Comparison of ENCODE assay signal across 7 mouse cellular contexts in the genomic region with DNA sequence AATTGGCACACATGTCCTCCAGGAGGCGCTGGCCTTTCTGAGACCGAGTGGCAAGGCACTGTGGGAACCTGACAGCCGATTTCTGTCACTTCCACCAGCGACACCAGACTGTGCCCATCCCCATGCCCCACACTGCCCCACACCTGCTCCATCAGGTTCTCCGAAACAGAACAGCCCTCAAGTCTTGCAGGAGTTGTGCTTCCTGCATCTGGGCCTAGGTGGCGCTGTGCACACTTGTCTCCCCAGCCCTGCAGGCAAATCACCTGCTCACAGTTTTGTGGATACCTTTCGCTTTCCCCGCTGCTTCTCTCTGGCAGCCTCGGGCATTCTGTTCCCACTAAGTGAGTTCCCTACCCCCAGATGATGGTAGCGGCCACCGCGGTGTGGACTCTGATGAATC.
DNase-seq lines count a peak whose midpoint lies in the region; ATAC-seq and TF ChIP-seq lines count a peak whose summit lies in the region.

No protein-coding gene starts in this region.

- DNase-seq in adrenal gland, postnatal 10 days = peak; percentile 89
- DNase-seq in embryo, embryonic 9.5 days (ENCODE audit: extremely low spot score) = peak; percentile 83
- peak; percentile 41 for DNase-seq in gonadal fat pad, adult 2 months (ENCODE audit: low read depth)
- DNase-seq in left cerebral cortex, postnatal 4 days = peak; percentile 84
- peak; percentile 37 for DNase-seq in spleen, adult 12 weeks (ENCODE audit: low spot score)

- H3K9ac ChIP-seq in intestine, postnatal 0 days (ENCODE audit: low read depth, low read length) = no peak overlapping the region
- peak overlapping the region; percentile 16; the same call in 1 of the 2 replicates for H3K9ac ChIP-seq in midbrain, embryonic 12.5 days (replicated peaks)

- H3K4me2 ChIP-seq in intestine, postnatal 0 days (replicated peaks; ENCODE audit: low read depth) = peak overlapping the region; percentile 77
- peak overlapping the region; percentile 46 for H3K4me2 ChIP-seq in midbrain, embryonic 12.5 days (replicated peaks)

- TF ChIP-seq CTCF in intestine, postnatal 0 days (IDR thresholded peaks at IDR 0.05; ENCODE audit: low read depth) = peak; percentile 97

- no peak overlapping the region for H3K27ac ChIP-seq in intestine, postnatal 0 days (ENCODE audit: low read depth, low read length)
- no peak overlapping the region for H3K27ac ChIP-seq in midbrain, embryonic 12.5 days (replicated peaks)

- H3K9me3 ChIP-seq in intestine, postnatal 0 days (ENCODE audit: control insufficient read depth) = no peaks in the 10 kb centered on the region
- H3K9me3 ChIP-seq in midbrain, embryonic 12.5 days = 0 out of 2 replicates have a peak, but pooled peaks cover 6% of the 10 kb centered on the region

- 3% methylated on average over 12 of the region's 12 CpGs for WGBS in intestine, postnatal 0 days
- 6% methylated on average over 12 of the region's 12 CpGs for WGBS in midbrain, embryonic 12.5 days

- H3K27me3 ChIP-seq in intestine, postnatal 0 days (replicated peaks; ENCODE audit: control insufficient read depth, insufficient read depth, low read length) = peaks cover 12% of the 10 kb centered on the region; the same call in 1 of the 2 replicates
- H3K27me3 ChIP-seq in midbrain, embryonic 12.5 days = peaks cover 39% of the 10 kb centered on the region

- peak overlapping the region; percentile 38 for H3K4me3 ChIP-seq in intestine, postnatal 0 days (ENCODE audit: low read depth, low read length)
- peak overlapping the region; percentile 11 for H3K4me3 ChIP-seq in midbrain, embryonic 12.5 days

- H3K36me3 ChIP-seq in intestine, postnatal 0 days (ENCODE audit: control insufficient read depth, insufficient read depth) = no peaks in the 10 kb centered on the region
- H3K36me3 ChIP-seq in midbrain, embryonic 12.5 days = no peaks in the 10 kb centered on the region

- H3K4me1 ChIP-seq in intestine, postnatal 0 days (replicated peaks; ENCODE audit: control insufficient read depth, insufficient read depth, low read length) = no peaks in the 10 kb centered on the region
- 0 out of 2 replicates have a peak, but pooled peaks cover 5% of the 10 kb centered on the region for H3K4me1 ChIP-seq in midbrain, embryonic 12.5 days

- ATAC-seq in intestine, postnatal 0 days = peak; percentile 66
- ATAC-seq in midbrain, embryonic 12.5 days (ENCODE audit: low FRiP score, low read depth) = no peak

- intact Hi-C loops in left cerebral cortex, postnatal 4 days (cut with DNase I) = loop anchor here (10.0 kb wide), 1 partner anchor 70 kb away; no protein-coding TSS in a partner anchor

Comparison
In these comparisons a context has a peak if more than half of its experiments do, and no peak if none do; other contexts are left out.
1. DNase-seq: peak in every context shown above with its lines; median percentile 89 in adrenal gland, postnatal 10 days; 84 in left cerebral cortex, postnatal 4 days; 83 in embryo, embryonic 9.5 days; 41 in gonadal fat pad, adult 2 months; 37 in spleen, adult 12 weeks.